Mouse (Mus musculus) hindbrain, embryonic 16.5 days (tissue): ENCODE data around the gene Npas3. TPM values are rescaled to one million over a fixed set of nuclear protein-coding genes. Genes with fewer than 3 reads are reported as not detected.

Source experiments
- ATAC-seq: fragments of 200-750 bp; cut with Nextera tagmentation; 2 replicates; pipeline ENCODE4 v1.8.0; 2017; ENCODE audit warnings: moderate TSS enrichment, moderate library complexity
- H3K27ac ChIP-seq: fragments of 300-500 bp; sonication (generic); 2 replicates; pipeline ENCODE4 v1.5.1; 2014; ENCODE audit warnings: low read depth, mild to moderate bottlenecking, control low read depth, low read length, moderate library complexity
- H3K27me3 ChIP-seq: fragments of 300-500 bp; sonication (generic); replicated peaks from 2 replicates; pipeline ENCODE4 v1.6.1; 2014; ENCODE audit warnings: low read length; ENCODE audit not compliant: control insufficient read depth, insufficient read depth
- H3K36me3 ChIP-seq: fragments of 300-500 bp; sonication (generic); 2 replicates; pipeline ENCODE4 v1.6.1; 2014; ENCODE audit warnings: mild to moderate bottlenecking, low read length, moderate library complexity, mixed read lengths; ENCODE audit not compliant: control insufficient read depth, insufficient read depth
- H3K4me1 ChIP-seq: fragments of 300-500 bp; sonication (generic); 2 replicates; pipeline ENCODE4 v1.6.1; 2014; ENCODE audit warnings: low read depth, low read length; ENCODE audit not compliant: control insufficient read depth, insufficient read depth
- H3K4me2 ChIP-seq: fragments of 300-500 bp; sonication (generic); 2 replicates; pipeline ENCODE4 v1.6.1; 2014; ENCODE audit warnings: mild to moderate bottlenecking, low read length, control low read depth, moderate library complexity
- H3K4me3 ChIP-seq: fragments of 300-500 bp; sonication (generic); 2 replicates; pipeline ENCODE4 v1.5.1; 2014; ENCODE audit warnings: mild to moderate bottlenecking, low read length, control low read depth, moderate library complexity
- H3K9ac ChIP-seq: fragments of 300-500 bp; sonication (generic); 2 replicates; pipeline ENCODE4 v1.6.1; 2014; ENCODE audit warnings: low read depth, mild to moderate bottlenecking, control low read depth, low read length, moderate library complexity
- H3K9me3 ChIP-seq: fragments of 300-500 bp; sonication (generic); 2 replicates; pipeline ENCODE4 v1.6.1; 2014; ENCODE audit warnings: mild to moderate bottlenecking, low read length, moderate library complexity; ENCODE audit not compliant: control insufficient read depth
- WGBS: fragments of 180-500 bp; shearing (Covaris S2); extraction: QIAGEN DNeasy Blood & Tissue Kit; methylation state at CpG from one replicate; pipeline ENCODE4 v1.1.7; 2014; 5-methylcytosine and 5-hydroxymethylcytosine counted together
- polyA plus RNA-seq: library from polyadenylated mRNA; unstranded; fragments of >200 nt; fragmentation: Nextera tagmentation; extraction: Ambion mirVana; gene quantifications from 2 replicates; pipeline ENCODE4 v1.2.1, GENCODE M21; 2015

Npas3 gene
- polyA plus RNA-seq, 1 experiment from 2014 or later: 21.4 TPM

DNA sequence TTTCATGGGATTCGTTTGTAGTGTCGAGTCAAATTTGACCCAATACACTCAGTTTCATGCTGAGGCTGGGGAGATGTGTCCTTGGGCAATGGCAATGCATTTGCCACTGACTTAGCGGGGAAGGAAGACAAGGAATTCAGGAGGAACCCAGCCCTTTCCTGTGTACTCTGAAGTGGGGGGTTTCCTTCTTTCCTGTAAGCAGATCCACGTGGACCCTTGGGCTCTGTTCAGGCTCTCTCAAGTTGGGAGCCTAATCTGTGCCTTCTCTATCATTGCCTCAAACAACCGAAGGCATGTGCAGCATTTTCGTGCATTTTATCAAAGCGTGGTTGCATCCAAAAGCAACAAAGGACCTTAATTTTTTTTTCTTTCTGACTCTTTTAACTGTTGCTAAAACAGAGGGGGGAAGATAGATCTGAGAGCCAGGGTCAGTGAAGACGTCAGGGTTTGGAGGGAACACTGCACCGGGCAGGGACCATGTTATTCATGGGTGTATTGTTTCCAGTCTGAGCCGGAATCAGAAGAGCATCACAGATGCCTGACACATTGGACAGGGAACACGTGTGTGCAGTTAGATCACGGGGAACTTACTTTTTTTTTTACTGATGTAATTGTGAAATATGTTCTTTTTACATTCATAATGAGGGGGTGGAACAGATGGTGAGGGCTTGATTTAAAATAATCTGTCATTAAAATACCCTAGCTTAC, 577.6 kb downstream of the Npas3 start:
- no peak overlapping the region for H3K4me2 ChIP-seq
- 51% methylated on average over 12 of the region's 12 CpGs for WGBS
- H3K9me3 ChIP-seq: no peaks in the 10 kb centered on the region
- peaks cover 2% of the 10 kb centered on the region for H3K4me1 ChIP-seq
- H3K27ac ChIP-seq: no peak overlapping the region
- H3K36me3 ChIP-seq: no peaks in the 10 kb centered on the region
- no peaks in the 10 kb centered on the region for H3K27me3 ChIP-seq
- peak; percentile 54; the same call in 1 of the 2 replicates for ATAC-seq
- H3K9ac ChIP-seq: no peak overlapping the region
- H3K4me3 ChIP-seq: no peak overlapping the region

DNA sequence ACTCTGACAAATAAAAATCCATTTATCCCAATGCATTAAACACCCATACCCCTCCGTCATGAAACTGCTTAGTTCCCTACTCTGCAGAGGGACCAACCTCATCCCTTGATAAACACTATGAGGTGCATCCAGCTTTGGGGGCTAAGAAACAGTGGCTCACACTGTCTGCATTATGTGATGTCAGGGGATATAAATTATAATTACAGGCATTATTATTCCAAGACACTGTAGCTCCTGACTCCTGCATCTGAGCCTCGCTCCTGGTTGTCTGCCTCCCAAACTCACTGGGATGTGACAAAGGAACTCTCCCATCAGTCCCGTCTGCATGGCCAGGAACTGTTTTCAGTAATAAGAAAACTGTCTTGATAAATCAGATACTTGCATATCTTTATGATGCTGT, 578.3 kb downstream of the Npas3 start:
- peak; percentile 37; the same call in 1 of the 2 replicates for ATAC-seq
- Histone ChIP-seq H3K27ac (no peak overlapping the region), H3K4me3 (no peak overlapping the region), H3K4me2 (no peak overlapping the region), H3K36me3 (no peaks in the 10 kb centered on the region), H3K4me1 (peaks cover 2% of the 10 kb centered on the region), H3K9me3 (no peaks in the 10 kb centered on the region), H3K27me3 (no peaks in the 10 kb centered on the region), H3K9ac (no peak overlapping the region)
- 40% methylated on average over 3 of the region's 3 CpGs for WGBS

DNA sequence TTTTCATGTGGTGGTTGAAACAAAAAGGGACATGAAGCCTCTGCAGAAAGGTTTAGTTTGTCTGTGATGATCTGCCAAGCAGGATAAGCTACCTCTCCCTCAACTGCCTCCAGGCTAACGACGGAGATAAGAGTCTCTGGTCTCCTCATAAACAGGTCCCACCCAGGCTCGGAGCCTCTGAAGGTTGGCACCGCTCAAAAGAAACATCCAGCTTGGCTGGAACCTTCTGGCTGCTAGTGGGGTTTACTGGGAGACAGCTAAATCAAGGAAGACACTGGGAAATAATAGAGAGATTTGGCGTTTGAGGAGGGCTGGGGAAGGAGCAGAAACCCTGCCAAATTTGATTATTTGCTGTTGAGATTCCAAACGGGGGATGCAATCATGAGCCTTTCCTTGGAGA, 584.1 kb downstream of the Npas3 start:
- Histone ChIP-seq H3K4me3 (no peak overlapping the region), H3K27me3 (no peaks in the 10 kb centered on the region), H3K9ac (no peak overlapping the region), H3K4me2 (no peak overlapping the region), H3K9me3 (no peaks in the 10 kb centered on the region), H3K27ac (peak overlapping the region; percentile 34; the same call in 1 of the 2 replicates), H3K36me3 (no peaks in the 10 kb centered on the region), H3K4me1 (peaks cover 17% of the 10 kb centered on the region)
- 44% methylated on average over 6 of the region's 6 CpGs for WGBS
- ATAC-seq: no peak

DNA sequence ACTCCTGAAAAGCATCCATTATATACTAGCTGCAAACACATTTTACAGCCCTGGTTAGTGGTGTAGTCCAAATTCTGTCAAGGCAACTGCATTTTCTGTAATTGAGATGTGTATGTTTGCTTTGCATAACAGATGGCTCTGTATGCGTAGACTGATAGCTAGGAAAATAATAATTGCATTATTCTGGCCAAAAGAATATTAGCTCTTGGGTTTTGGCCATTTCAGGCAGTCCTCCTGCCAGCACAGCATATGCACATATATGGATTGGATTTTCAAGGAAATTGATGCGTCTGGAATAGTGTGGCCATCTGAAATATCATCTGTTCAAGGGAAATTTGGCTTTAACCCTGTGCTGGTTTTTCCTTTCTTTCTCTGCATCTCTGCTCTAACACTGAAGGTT, 584.9 kb downstream of the Npas3 start:
- peaks cover 24% of the 10 kb centered on the region for H3K4me1 ChIP-seq
- no peak overlapping the region for H3K4me2 ChIP-seq
- no peak overlapping the region for H3K9ac ChIP-seq
- ATAC-seq: peak; percentile 65
- H3K9me3 ChIP-seq: no peaks in the 10 kb centered on the region
- no peak overlapping the region for H3K4me3 ChIP-seq
- no peak overlapping the region; the same call in 1 of the 2 replicates for H3K27ac ChIP-seq
- WGBS: 60% methylated on average over 2 of the region's 2 CpGs
- H3K27me3 ChIP-seq: no peaks in the 10 kb centered on the region
- H3K36me3 ChIP-seq: no peaks in the 10 kb centered on the region

DNA sequence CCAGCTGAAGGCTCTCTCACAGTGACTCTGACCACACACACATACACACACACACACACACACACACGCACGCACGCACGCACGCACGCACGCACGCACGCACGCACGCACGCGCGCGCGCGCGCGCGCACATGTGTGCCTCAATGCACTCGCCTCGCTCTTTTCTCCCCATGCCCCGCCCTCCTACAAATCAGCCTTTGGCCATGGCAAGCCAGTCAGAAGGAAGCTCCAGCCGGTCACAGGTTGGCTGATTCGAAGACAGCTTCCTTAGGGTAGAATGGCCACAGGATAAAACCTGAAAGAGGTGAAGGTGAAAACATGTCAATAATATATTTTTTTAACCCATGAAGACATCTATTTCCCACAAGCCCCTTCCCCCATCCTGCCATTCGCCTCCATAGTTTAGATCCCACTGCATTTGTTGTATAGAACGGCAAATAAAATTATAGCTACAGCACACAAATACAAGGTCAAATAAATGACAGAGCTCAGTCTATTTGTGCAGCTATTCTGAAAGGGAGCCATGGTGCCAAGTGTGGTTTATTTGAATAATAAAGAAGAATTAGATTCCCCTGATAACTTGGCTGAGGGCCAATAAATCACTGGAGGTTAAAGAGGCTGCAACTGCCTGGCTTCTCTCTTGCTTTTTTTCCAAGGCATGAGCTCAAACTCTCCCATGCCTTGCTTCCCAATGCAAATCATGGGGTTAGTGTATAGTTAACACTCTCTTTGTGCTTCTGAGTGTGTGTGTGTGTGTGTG, 587.7 kb downstream of the Npas3 start:
- no peak for ATAC-seq
- H3K4me2 ChIP-seq: no peak overlapping the region

DNA sequence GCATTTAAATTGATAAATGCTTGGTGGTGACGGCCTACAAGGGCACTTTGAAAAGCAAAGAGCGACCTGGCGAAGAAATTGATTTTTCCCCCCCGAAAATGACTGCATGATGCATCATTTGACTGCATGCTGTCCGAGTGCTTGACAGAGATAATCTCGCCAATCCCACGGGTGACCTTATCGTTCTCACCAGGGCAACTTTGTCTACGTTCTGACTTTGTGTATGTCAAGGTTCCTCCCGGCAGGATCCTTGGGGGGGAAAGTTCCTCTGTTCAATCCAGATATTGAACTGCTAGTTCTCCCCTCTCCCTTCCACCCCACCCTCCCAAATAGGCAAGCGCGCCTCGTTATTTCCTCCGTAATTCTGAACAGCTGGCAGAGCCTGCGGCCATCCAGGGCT, 588.9 kb downstream of the Npas3 start:
- no peaks in the 10 kb centered on the region for H3K36me3 ChIP-seq
- no peaks in the 10 kb centered on the region for H3K27me3 ChIP-seq
- no peak overlapping the region for H3K9ac ChIP-seq
- no peak for ATAC-seq
- H3K9me3 ChIP-seq: no peaks in the 10 kb centered on the region
- WGBS: 67% methylated on average over 15 of the region's 15 CpGs
- H3K4me3 ChIP-seq: no peak overlapping the region
- no peak overlapping the region for H3K27ac ChIP-seq
- H3K4me2 ChIP-seq: no peak overlapping the region
- H3K4me1 ChIP-seq: peaks cover 30% of the 10 kb centered on the region

More for the DNA sequence above, 587.7 kb downstream of the Npas3 start:
- Histone ChIP-seq H3K36me3 (no peaks in the 10 kb centered on the region), H3K4me3 (no peak overlapping the region), H3K9me3 (no peaks in the 10 kb centered on the region), H3K27ac (no peak overlapping the region), H3K9ac (no peak overlapping the region), H3K27me3 (no peaks in the 10 kb centered on the region), H3K4me1 (peaks cover 28% of the 10 kb centered on the region)
- 61% methylated on average over 27 of the region's 27 CpGs for WGBS

DNA sequence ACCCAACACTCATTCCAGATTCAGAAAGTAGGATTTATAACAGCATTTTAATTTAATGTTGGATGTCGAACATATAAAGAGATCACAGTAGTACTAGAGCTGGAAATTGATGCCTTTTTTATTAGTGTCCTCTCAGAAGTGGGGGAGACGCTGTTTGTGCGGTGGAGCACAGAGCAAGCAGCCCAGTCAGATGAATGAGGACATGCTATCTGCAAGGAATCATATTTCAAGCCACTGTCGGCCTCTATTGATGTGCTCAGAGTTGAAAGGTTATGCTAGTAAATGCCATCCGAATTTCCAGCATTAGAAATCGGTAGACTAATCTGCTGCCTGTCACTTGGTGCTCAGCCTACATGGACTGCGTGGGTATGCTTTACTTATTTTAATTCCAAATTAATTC, 590.1 kb downstream of the Npas3 start:
- 19% methylated on average over 7 of the region's 7 CpGs for WGBS
- no peak overlapping the region for H3K4me2 ChIP-seq
- H3K9me3 ChIP-seq: no peaks in the 10 kb centered on the region
- no peaks in the 10 kb centered on the region for H3K27me3 ChIP-seq
- peaks cover 22% of the 10 kb centered on the region for H3K4me1 ChIP-seq
- no peak overlapping the region for H3K9ac ChIP-seq
- no peak for ATAC-seq
- no peak overlapping the region for H3K4me3 ChIP-seq
- H3K27ac ChIP-seq: no peak overlapping the region; the same call in 1 of the 2 replicates
- H3K36me3 ChIP-seq: no peaks in the 10 kb centered on the region

DNA sequence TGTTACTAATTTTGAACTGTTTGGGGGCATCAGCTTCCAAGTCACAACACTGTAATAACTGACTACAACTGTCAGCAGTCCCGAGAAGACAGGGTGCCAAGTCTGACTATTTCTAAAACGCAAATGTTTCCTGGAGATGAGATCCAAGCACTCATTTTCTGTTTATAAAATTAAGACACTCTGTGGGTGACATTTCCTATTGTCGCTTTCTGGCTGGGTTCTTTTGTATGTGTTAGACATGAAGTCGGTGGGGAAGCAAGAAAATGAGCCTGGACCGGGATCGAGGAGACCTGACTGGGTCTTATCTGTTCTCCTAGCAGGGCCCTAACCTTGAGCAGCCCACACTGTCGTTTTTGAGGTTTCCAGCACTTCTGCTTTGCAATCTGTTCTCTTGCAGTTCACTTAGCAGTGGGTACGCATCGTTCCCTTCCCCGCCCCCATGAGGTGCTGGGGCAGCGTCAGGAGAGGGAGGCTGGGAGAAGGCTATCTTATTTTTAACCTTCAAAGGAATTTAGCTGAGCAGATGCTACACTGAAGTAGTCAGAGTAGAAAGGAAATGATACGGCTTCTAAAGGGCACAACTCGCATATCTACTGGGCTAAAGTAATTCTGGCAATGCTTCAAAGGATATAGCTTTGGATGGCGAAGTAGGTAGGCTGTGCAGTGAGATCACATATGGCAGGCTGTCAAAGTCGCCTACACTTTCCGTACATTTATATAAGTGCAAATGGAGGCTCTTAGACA, 593.6 kb downstream of the Npas3 start:
- no peaks in the 10 kb centered on the region for H3K36me3 ChIP-seq
- WGBS: 51% methylated on average over 16 of the region's 16 CpGs
- no peak overlapping the region for H3K4me3 ChIP-seq
- no peak overlapping the region for H3K4me2 ChIP-seq
- ATAC-seq: no peak
- H3K27ac ChIP-seq: no peak overlapping the region; the same call in 1 of the 2 replicates
- H3K27me3 ChIP-seq: no peaks in the 10 kb centered on the region
- no peaks in the 10 kb centered on the region for H3K9me3 ChIP-seq
- no peak overlapping the region for H3K9ac ChIP-seq
- peaks cover 16% of the 10 kb centered on the region for H3K4me1 ChIP-seq

DNA sequence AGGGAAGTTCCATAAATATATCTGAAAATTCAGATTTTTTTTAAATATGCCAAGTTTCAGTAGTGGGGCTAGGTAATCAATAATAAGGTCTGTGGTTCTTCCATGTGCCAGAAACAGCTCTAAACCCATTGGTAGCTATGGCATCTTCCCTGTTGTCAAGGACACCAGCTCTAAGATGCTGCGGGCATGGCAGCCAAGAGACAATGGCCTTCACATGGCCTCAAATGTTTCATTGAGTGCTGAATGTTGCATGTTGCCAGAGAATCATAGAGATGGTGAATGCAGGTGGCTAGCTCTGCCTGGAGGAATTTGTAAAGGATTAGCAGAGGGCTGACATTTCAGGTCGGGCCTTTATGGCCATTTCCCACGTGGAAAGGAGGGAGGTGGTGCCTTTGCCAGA, 595.1 kb downstream of the Npas3 start:
- no peak for ATAC-seq
- H3K9me3 ChIP-seq: no peaks in the 10 kb centered on the region
- H3K9ac ChIP-seq: no peak overlapping the region
- H3K36me3 ChIP-seq: no peaks in the 10 kb centered on the region
- H3K4me1 ChIP-seq: peaks cover 4% of the 10 kb centered on the region
- no peaks in the 10 kb centered on the region for H3K27me3 ChIP-seq
- H3K4me2 ChIP-seq: no peak overlapping the region
- WGBS: 31% methylated on average over 3 of the region's 3 CpGs
- no peak overlapping the region for H3K4me3 ChIP-seq
- H3K27ac ChIP-seq: no peak overlapping the region
